Mouse (Mus musculus) midbrain, embryonic 14.5 days (tissue): Measurements from ENCODE around the gene Fgd4. TPM values are rescaled to one million over a fixed set of nuclear protein-coding genes. Genes with fewer than 3 reads are reported as not detected.
"Not testable (repeated sequence)": the region's sequence is repeated elsewhere in the genome, so short reads cannot be mapped to it uniquely, and the experiment has no call there.

Experiments used
- ATAC-seq: fragments of 200-750 bp; cut with Nextera tagmentation; 2 replicates; pipeline ENCODE4 v1.8.0; 2017; ENCODE audit warnings: moderate number of reproducible peaks, moderate library complexity; ENCODE audit not compliant: low FRiP score, low TSS enrichment
- DNase-seq: peaks from one replicate; pipeline ENCODE4 v3.0.0-alpha.2; 2015
- H3K27ac ChIP-seq: fragments of 300-500 bp; sonication (generic); replicated peaks from 2 replicates; pipeline ENCODE4 v1.5.1; 2014; ENCODE audit warnings: mild to moderate bottlenecking, low read depth, low read length, moderate library complexity
- H3K27me3 ChIP-seq: fragments of 300-500 bp; sonication (generic); 2 replicates; pipeline ENCODE4 v1.6.1; 2014; ENCODE audit warnings: low read length, control low read depth, mixed read lengths; ENCODE audit not compliant: control insufficient read depth, insufficient read depth
- H3K36me3 ChIP-seq: fragments of 300-500 bp; sonication (generic); 2 replicates; pipeline ENCODE4 v1.6.1; 2014; ENCODE audit warnings: low read length, control low read depth; ENCODE audit not compliant: control insufficient read depth, insufficient read depth
- H3K4me1 ChIP-seq: fragments of 300-500 bp; sonication (generic); 2 replicates; pipeline ENCODE4 v1.6.1; 2014; ENCODE audit warnings: mild to moderate bottlenecking, antibody characterized with exemption, low read length, control low read depth; ENCODE audit not compliant: control insufficient read depth, insufficient read depth
- H3K4me2 ChIP-seq: fragments of 300-500 bp; sonication (generic); 2 replicates; pipeline ENCODE4 v1.6.1; 2014; ENCODE audit warnings: mild to moderate bottlenecking, low read length, moderate library complexity
- H3K4me3 ChIP-seq: fragments of 300-500 bp; sonication (generic); replicated peaks from 2 replicates; pipeline ENCODE4 v1.5.1; 2014; ENCODE audit warnings: low read depth, low read length
- H3K9ac ChIP-seq: fragments of 300-500 bp; sonication (generic); replicated peaks from 2 replicates; pipeline ENCODE4 v1.6.1; 2014; ENCODE audit warnings: mild to moderate bottlenecking, low read length, moderate library complexity
- H3K9me3 ChIP-seq: fragments of 300-500 bp; sonication (generic); 2 replicates; pipeline ENCODE4 v1.6.1; 2016; ENCODE audit warnings: low read length, control low read depth, mixed read lengths; ENCODE audit not compliant: control insufficient read depth
- WGBS: fragments of 180-500 bp; shearing (Covaris S2); extraction: QIAGEN DNeasy Blood & Tissue Kit; methylation state at CpG from one replicate; pipeline ENCODE4 v1.1.7; 2014; 5-methylcytosine and 5-hydroxymethylcytosine counted together
- polyA plus RNA-seq: library from polyadenylated mRNA; unstranded; fragments of >200 nt; fragmentation: Nextera tagmentation; extraction: Ambion mirVana; gene quantifications from 2 replicates; pipeline ENCODE4 v1.2.1, GENCODE M21; 2014

The Fgd4 gene
- polyA plus RNA-seq, 1 experiment from 2014 or later = 25.5 TPM

- Histone ChIP-seq H3K27me3 (no peaks in the 10 kb centered on the region), H3K27ac (no peak overlapping the region), H3K9me3 (no peaks in the 10 kb centered on the region), H3K4me3 (peak overlapping the region; percentile 52), H3K36me3 (no peaks in the 10 kb centered on the region), H3K4me1 (peaks cover 26% of the 10 kb centered on the region), H3K4me2 (peak overlapping the region; percentile 76), H3K9ac (peak overlapping the region; percentile 34)
- ATAC-seq (no peak), DNase-seq (no peak)
- WGBS = 80% methylated on average over 4 of the region's 4 CpGs
Observed at GRCm38 (mm10) chr16:16557738-16558137, 42.6 kb downstream of the Fgd4 start.

GRCm38 (mm10) chr16:16554098-16554497 lies 46.3 kb downstream of the Fgd4 start:
- Histone ChIP-seq H3K27me3 (no peaks in the 10 kb centered on the region), H3K4me1 (peaks cover 26% of the 10 kb centered on the region), H3K4me3 (no peak overlapping the region), H3K36me3 (no peaks in the 10 kb centered on the region), H3K9ac (no peak overlapping the region), H3K9me3 (no peaks in the 10 kb centered on the region), H3K27ac (no peak overlapping the region), H3K4me2 (no peak overlapping the region)
- no peak for DNase-seq
- 43% methylated on average over 2 of the region's 2 CpGs for WGBS
- ATAC-seq = no peak

GRCm38 (mm10) chr16:16552197-16552596 lies 48.2 kb downstream of the Fgd4 start:
- Histone ChIP-seq H3K4me3 (no peak overlapping the region), H3K4me2 (no peak overlapping the region), H3K36me3 (no peaks in the 10 kb centered on the region), H3K27me3 (no peaks in the 10 kb centered on the region), H3K9ac (no peak overlapping the region), H3K4me1 (peaks cover 15% of the 10 kb centered on the region), H3K27ac (no peak overlapping the region), H3K9me3 (0 out of 2 replicates have a peak, but pooled peaks cover 3% of the 10 kb centered on the region)
- no peak for ATAC-seq
- no peak for DNase-seq
- WGBS = 96% methylated on average over 2 of the region's 2 CpGs

GRCm38 (mm10) chr16:16549105-16549504 lies 51.2 kb downstream of the Fgd4 start:
- 87% methylated on average over 2 of the region's 2 CpGs for WGBS

GRCm38 (mm10) chr16:16546657-16547056 lies 53.7 kb downstream of the Fgd4 start:
- H3K4me3 ChIP-seq = no peak overlapping the region
- WGBS = 21% methylated on average over 1 of the region's 1 CpGs
- no peaks in the 10 kb centered on the region for H3K27me3 ChIP-seq
- H3K27ac ChIP-seq = no peak overlapping the region
- H3K9ac ChIP-seq = no peak overlapping the region
- no peak for DNase-seq
- peaks cover 6% of the 10 kb centered on the region for H3K36me3 ChIP-seq
- H3K9me3 ChIP-seq = 0 out of 2 replicates have a peak, but pooled peaks cover 3% of the 10 kb centered on the region
- H3K4me2 ChIP-seq = no peak overlapping the region
- ATAC-seq = no peak
- no peaks in the 10 kb centered on the region for H3K4me1 ChIP-seq

More at GRCm38 (mm10) chr16:16549105-16549504, 51.2 kb downstream of the Fgd4 start:
- ATAC-seq = no peak
- H3K4me3 ChIP-seq = no peak overlapping the region
- 0 out of 2 replicates have a peak, but pooled peaks cover 3% of the 10 kb centered on the region for H3K9me3 ChIP-seq
- DNase-seq = no peak
- H3K36me3 ChIP-seq = no peaks in the 10 kb centered on the region
- no peak overlapping the region for H3K27ac ChIP-seq
- no peak overlapping the region for H3K4me2 ChIP-seq
- H3K9ac ChIP-seq = no peak overlapping the region
- 0 out of 2 replicates have a peak, but pooled peaks cover 1% of the 10 kb centered on the region for H3K4me1 ChIP-seq
- no peaks in the 10 kb centered on the region for H3K27me3 ChIP-seq

GRCm38 (mm10) chr16:16542956-16543441 lies 57.4 kb downstream of the Fgd4 start:
- DNase-seq = no peak
- Histone ChIP-seq H3K27me3 (no peaks in the 10 kb centered on the region), H3K9me3 (no peaks in the 10 kb centered on the region), H3K4me2 (no peak overlapping the region), H3K4me3 (no peak overlapping the region), H3K36me3 (peaks cover 6% of the 10 kb centered on the region), H3K27ac (no peak overlapping the region), H3K4me1 (no peaks in the 10 kb centered on the region), H3K9ac (no peak overlapping the region)
- 77% methylated on average over 3 of the region's 3 CpGs for WGBS
- ATAC-seq = no peak

GRCm38 (mm10) chr16:16539396-16539795 lies 61.0 kb downstream of the Fgd4 start:
- not testable (repeated sequence) for H3K27ac ChIP-seq

GRCm38 (mm10) chr16:16535232-16535631 lies 65.1 kb downstream of the Fgd4 start:
- no peaks in the 10 kb centered on the region for H3K36me3 ChIP-seq
- H3K9me3 ChIP-seq = no peaks in the 10 kb centered on the region
- 65% methylated on average over 2 of the region's 2 CpGs for WGBS
- H3K27ac ChIP-seq = no peak overlapping the region
- H3K4me2 ChIP-seq = no peak overlapping the region
- no peak overlapping the region for H3K9ac ChIP-seq
- no peaks in the 10 kb centered on the region for H3K4me1 ChIP-seq
- DNase-seq = no peak
- ATAC-seq = no peak
- H3K27me3 ChIP-seq = no peaks in the 10 kb centered on the region
- no peak overlapping the region for H3K4me3 ChIP-seq

More at GRCm38 (mm10) chr16:16539396-16539795, 61.0 kb downstream of the Fgd4 start:
- H3K4me3 ChIP-seq, H3K9me3 ChIP-seq, H3K4me1 ChIP-seq, H3K9ac ChIP-seq, H3K27me3 ChIP-seq, H3K36me3 ChIP-seq, DNase-seq, H3K4me2 ChIP-seq, ATAC-seq: not testable (repeated sequence)
- 75% methylated on average over 2 of the region's 2 CpGs for WGBS

- no peak for DNase-seq
- H3K4me1 ChIP-seq = peaks cover 14% of the 10 kb centered on the region
- H3K36me3 ChIP-seq = no peaks in the 10 kb centered on the region
- H3K4me2 ChIP-seq = no peak overlapping the region
- no peaks in the 10 kb centered on the region for H3K9me3 ChIP-seq
- H3K27ac ChIP-seq = no peak overlapping the region
- no peak overlapping the region for H3K9ac ChIP-seq
- 0 out of 2 replicates have a peak, but pooled peaks have one; percentile 14 for ATAC-seq
- H3K4me3 ChIP-seq = no peak overlapping the region
- 61% methylated on average over 3 of the region's 3 CpGs for WGBS
- no peaks in the 10 kb centered on the region for H3K27me3 ChIP-seq
Observed at GRCm38 (mm10) chr16:16528014-16528413, 72.3 kb downstream of the Fgd4 start.
